Mouse (Mus musculus): Measurements from ENCODE around the gene Lypd4. TPM values are rescaled to one million over a fixed set of nuclear protein-coding genes. Genes with fewer than 3 reads are reported as not detected.
A peak's percentile ranks its signal among the peaks of the same experiment; 100 is the strongest.

Lypd4 gene
- polyA plus RNA-seq, 1 experiment: not detected

DNA sequence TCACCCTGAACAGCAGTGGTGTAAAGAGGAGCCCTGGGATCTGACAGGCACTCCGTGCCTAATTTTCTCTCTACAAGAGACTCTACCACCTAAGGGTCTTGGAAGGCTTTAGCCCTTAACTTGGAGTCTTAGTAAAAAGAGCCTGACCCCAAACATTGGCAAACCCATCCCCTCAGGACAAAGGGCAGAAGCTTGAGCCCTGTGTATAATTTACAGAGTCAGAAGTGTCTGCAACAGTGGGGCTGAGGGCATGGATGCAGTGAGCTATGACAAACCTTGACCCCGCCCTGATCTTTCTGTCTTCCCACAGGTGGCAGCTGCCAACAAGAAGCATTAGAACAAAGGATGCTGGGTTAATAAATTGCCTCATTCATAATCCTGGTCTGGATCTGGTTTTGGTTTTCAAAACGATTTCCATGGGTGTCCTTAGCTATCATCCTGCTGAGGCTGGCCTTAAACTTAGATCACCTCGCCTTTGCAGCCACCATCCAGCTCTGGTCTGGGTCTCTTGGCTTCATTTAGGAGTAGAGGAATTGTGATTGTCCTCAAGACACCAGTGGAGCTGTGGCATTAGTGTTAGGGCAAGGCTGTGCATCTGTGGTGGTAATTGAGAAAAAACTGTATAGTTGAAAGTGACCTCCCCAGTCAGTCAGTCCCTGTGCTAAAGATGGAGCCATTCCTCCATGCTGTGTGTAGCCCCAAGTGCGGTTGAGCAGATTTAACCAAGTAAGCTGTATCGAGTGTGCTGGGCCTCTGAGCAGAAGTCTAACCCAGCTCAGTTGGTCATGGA lies 19.9 kb upstream of the Lypd4 start:
- no peak for DNase-seq (ENCODE audit: low spot score)

DNA sequence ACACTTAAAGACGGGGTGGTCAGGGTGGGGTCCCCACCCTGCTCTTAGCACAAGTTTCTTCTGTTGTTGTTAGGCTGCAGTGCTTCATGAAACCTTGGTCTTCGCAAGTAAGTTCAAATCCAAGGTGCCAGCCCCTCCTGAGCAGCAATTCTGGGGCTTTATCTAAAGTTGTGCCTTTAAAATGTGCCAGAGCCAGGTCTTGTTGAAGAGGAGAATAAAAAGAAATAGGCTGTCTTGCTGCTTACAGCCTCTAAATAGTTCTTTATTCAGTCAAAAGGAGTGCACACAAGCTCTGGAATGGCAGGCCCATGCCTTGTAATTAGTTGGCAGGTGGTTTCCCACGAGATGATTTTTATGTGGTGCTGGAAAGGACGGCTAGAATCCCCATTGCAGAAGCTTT lies 17.4 kb upstream of the Lypd4 start:
- no peak for DNase-seq (ENCODE audit: low spot score)

GRCm38 (mm10) chr7:24886308-24886633 lies 16.5 kb upstream of the Lypd4 start:
- DNase-seq (ENCODE audit: low spot score): no peak

- DNase-seq (ENCODE audit: low spot score): no peak
These were observed 15.9 kb upstream of the Lypd4 start for GRCm38 (mm10) chr7:24885468-24886307.

DNA sequence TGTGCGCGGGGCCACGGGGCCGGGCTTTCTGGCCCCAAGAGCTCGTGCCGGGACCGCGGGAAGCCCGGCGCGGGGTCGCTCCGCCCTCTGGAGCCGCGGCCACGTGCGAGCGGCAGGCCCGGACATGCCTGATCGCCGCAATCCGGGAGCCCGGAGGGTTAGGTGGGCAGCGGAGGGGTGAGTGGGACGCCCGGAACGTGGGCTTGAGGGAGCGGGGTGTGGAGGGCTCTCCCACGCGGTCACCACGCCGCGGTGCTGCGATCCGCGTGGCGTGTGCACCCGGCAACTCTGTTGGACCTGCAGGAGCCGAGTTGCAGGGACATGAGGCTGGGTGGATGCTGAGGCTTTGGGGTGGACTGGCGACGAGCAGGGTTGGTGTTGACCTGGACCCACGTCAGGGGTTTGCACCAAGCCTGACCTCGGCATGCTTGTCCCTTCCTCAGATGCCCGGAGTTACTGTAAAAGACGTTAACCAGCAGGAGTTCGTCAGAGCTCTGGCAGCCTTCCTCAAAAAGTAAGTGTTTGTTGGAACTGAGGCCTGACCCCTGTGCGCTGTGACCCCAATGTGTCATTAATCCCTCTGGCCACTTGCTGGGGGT lies 15.1 kb upstream of the Lypd4 start:
- no peak for DNase-seq (ENCODE audit: low spot score)

GRCm38 (mm10) chr7:24883896-24884692 lies 14.4 kb upstream of the Lypd4 start, which contains the start of gene Rps19:
Gene Rps19, plus strand, starts transcription at chr7:24884371.
- peak; percentile 98 for DNase-seq (ENCODE audit: low spot score)

DNA sequence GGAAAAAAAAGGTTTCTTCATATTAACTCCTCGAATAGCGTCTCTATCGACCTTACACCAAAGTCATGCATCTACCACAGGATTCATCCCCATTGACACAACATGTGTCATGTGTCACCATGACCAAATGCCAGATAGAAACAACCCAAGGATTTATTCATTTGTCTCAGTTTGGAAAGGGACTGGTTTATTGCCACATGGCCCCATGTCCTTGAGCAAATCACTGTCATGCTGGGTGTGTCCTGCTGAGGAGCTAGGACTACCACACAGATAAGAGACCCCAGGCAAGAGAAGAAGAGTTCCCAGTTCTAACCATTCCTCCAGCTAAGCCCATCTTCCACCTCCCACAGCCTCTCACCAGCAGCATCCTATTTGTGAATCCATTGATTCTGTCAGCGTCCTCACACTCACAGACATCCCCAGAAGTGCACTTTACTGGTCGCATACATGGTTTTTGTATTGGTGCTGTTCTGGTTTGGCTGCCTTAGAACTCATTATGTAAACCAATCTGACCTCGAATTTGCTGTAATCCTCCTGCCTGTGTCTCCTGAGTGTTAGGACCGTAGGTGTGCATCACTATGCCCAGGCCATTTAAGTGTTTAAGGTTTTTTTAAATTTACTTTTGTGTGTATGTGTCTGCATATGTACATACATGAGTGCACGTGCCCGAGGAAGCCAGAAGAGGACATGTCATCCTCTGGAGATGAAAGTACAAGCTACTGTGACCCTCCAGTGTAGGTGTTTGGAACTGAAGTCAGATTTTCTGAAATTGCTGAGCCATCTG lies 12.9 kb upstream of the Lypd4 start:
- DNase-seq (ENCODE audit: low spot score): no peak

DNA sequence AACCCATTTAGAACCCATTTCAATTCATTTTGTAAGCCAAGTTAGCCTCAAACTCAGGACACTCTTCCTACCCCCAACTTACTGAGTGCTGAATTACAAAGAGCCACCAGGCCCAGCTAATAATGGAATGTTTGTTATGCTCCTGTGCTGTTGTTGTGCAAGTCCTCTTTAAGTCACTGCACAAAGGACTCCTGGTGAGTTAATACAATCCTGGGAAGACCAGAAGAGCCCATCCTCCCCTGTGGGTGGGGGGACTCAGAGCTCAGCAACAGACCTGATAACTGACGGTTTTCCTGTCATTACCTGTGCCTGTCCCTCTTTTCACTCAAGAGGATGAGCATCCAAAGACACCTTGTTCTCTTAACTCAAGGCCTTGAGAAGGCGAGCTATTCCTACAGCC lies 9.9 kb upstream of the Lypd4 start:
- no peak for DNase-seq (ENCODE audit: low spot score)

- no peak for DNase-seq (ENCODE audit: low spot score)
These were observed 7.8 kb upstream of the Lypd4 start for GRCm38 (mm10) chr7:24877588-24877987.

DNA sequence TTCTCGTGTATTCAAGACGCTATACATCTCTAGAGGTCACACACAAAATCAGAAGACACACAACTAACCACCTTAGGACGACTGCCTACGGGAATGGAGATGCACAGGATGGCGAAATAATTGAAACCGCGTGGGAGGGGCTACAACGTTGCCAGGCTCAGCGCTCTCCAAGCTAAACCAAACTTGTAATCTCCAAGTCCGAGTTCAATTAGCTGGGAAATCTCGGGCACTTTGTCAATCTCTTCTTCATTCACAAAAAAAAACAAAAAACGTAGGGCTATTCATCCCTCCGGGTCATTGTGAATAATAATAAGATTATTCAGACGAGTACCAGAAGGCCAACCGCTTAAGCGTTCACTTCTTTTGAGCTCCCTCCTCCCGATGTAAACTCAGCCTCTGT lies 661 bp downstream of the Lypd4 start:
- no peak for DNase-seq (ENCODE audit: low spot score)

DNA sequence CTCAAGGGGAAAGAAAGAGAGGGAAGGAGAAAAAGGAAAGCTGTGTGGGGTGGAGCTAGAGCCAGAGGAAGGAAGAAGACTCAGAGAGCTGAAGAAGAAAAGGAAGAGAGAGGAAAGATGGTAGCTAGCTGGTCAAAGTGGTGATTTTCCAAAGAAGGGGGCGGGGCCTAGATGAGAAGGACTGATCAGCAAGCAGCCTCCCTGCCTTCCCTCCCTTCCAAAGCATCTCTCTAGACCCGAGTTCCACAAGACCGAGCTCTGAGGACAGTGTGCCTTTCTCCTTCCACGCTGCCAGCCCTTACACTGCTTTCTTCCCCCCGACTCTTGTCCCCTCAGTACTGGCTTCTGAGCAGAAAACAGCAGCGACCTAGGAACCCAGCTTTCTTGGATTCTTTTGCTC lies 5.6 kb downstream of the Lypd4 start:
- DNase-seq (ENCODE audit: low spot score): no peak

- no peak for DNase-seq (ENCODE audit: low spot score)
These were observed 6.9 kb downstream of the Lypd4 start for GRCm38 (mm10) chr7:24862853-24863252.

GRCm38 (mm10) chr7:24861913-24862312 lies 7.8 kb downstream of the Lypd4 start, which contains the start of gene Gm9844:
Gene Gm9844, plus strand, starts transcription at chr7:24862213.
- DNase-seq (ENCODE audit: low spot score): no peak

- DNase-seq (ENCODE audit: low spot score): no peak
These were observed 10.5 kb downstream of the Lypd4 start for GRCm38 (mm10) chr7:24859234-24859633.

GRCm38 (mm10) chr7:24856460-24857120 lies 13.2 kb downstream of the Lypd4 start:
- DNase-seq (ENCODE audit: low spot score): no peak

- DNase-seq (ENCODE audit: low spot score): no peak
These were observed 16.0 kb downstream of the Lypd4 start for GRCm38 (mm10) chr7:24853695-24854094.

DNA sequence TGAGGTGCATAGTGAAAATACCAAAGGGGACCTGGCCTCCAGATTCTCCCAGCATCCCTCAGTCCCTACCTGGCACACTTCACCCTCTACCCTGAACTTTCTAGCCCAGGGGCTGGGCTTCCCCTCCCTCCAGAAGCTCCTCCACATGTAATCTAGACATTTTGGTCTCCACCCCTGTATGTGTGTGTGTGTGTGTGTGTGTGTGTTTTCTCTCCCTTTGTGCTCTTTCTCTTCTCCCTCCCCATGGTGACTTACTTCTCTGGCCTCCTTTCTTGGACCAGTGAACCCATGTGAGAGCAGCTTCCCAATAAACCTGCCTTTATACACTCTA lies 16.5 kb downstream of the Lypd4 start:
- no peak for DNase-seq (ENCODE audit: low spot score)

DNA sequence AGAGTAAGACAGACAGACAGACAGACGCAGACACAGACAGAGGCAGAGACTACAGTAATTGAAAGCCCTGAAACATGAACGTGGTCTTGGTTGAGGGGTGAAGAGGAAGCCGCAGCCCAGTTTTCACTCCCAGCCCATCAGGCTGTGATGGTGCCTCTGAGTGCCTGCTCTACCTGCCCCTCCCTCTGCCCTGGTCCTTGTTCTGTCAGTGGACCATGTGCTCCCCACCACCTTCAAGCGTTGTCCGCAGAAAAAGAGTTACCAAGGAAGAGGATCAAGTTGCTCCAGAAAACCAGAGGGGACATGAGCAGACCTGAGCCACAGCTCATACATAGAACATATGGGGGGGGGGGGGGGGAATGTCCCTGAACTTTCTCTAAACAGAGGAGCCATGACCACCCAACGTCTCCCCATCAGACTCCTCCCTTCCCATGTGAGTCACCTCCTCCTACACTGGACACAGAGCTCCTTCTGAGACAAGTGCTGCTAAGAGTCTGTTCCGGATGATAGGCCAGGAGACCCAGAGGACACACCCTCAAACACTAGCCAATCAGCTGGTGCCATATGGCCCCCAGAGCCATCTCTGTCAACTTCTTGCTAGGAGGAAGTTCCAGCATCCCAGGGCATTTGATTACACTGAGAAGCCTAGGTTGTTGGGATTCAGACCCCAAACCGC lies 17.0 kb downstream of the Lypd4 start:
- DNase-seq (ENCODE audit: low spot score): no peak

DNA sequence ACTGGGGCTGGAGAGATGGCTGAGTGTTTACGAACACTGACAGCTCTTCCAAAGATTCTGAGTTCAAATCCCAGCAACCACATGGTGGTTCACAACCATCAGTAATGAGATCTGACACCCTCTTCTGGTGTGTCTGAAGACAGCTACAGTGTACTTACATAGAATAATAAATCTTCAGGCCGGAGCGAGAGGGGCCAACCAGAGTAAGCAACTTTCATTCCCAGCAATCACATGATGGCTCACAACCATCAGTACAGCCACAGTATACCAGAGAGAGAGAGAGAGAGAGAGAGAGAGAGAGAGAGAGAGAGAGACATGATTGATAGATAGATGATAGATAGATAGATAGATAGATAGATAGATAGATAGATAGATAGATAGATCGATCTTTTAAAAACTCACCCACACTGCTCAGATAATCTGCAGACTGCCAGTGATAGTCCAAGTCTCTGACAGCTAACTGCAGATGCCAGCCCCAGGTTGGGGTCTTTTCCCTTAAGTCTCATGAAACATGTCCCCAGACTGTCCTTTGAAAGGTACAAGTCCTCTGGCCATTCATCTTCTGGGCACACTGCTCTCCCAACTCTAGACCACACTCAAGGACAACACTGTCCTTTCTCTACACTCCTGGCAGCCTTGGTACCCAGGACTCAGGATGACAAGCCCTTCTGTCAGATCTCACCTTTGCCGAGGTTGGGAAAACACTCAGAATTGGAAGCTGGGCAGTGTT lies 18.0 kb downstream of the Lypd4 start:
- no peak for DNase-seq (ENCODE audit: low spot score)
